Mouse (Mus musculus): ENCODE measurements at regions not wholly inside any gene's neighbourhood (a gene's known extent, or its start where the extent isn't known, plus 50 kb on each side); places are given as distances from the start of the nearest gene placed in this dataset.
A peak's percentile ranks its signal among the peaks of the same experiment; 100 is the strongest.

GRCm38 (mm10) chr17:73027122-73027521 is 80.7 kb upstream of the Lclat1 start:
- no peaks in the 10 kb centered on the region for H3K9me3 ChIP-seq
- no peak overlapping the region for H3K4me3 ChIP-seq
- H3K27me3 ChIP-seq (ENCODE audit: insufficient read depth, poor library complexity, severe bottlenecking), result no peaks in the 10 kb centered on the region
- DNase-seq (ENCODE audit: low spot score), result peak; percentile 39
- 95% methylated on average over 5 of the region's 5 CpGs for WGBS
- H3K27ac ChIP-seq, result no peak overlapping the region
- no peaks in the 10 kb centered on the region for H3K36me3 ChIP-seq
- peaks cover 35% of the 10 kb centered on the region for H3K4me1 ChIP-seq

- no peaks in the 10 kb centered on the region for H3K27me3 ChIP-seq (ENCODE audit: insufficient read depth, poor library complexity, severe bottlenecking)
- no peak overlapping the region for H3K4me3 ChIP-seq
- peaks cover 37% of the 10 kb centered on the region for H3K4me1 ChIP-seq
- WGBS, result 54% methylated on average over 5 of the region's 5 CpGs
- no peak for DNase-seq (ENCODE audit: low spot score)
- 0 out of 2 replicates have a peak overlapping the region, but pooled peaks have one; percentile 47 for H3K27ac ChIP-seq
- no peaks in the 10 kb centered on the region for H3K9me3 ChIP-seq
- H3K36me3 ChIP-seq, result no peaks in the 10 kb centered on the region
Observed at GRCm38 (mm10) chr17:73031796-73032195, 76.0 kb upstream of the Lclat1 start.

- 70% methylated on average over 3 of the region's 3 CpGs for WGBS
- Histone ChIP-seq H3K27me3 (ENCODE audit: insufficient read depth, poor library complexity, severe bottlenecking) (no peaks in the 10 kb centered on the region), H3K36me3 (no peaks in the 10 kb centered on the region)
Observed at GRCm38 (mm10) chr17:73032326-73032725, 75.5 kb upstream of the Lclat1 start.

GRCm38 (mm10) chr17:73034420-73034819 is 73.4 kb upstream of the Lclat1 start:
- no peak for DNase-seq (ENCODE audit: low spot score)
- Histone ChIP-seq H3K9me3 (no peaks in the 10 kb centered on the region), H3K27ac (peak overlapping the region; percentile 56; the same call in 1 of the 2 replicates), H3K36me3 (no peaks in the 10 kb centered on the region), H3K4me1 (peaks cover 36% of the 10 kb centered on the region), H3K4me3 (no peak overlapping the region), H3K27me3 (ENCODE audit: insufficient read depth, poor library complexity, severe bottlenecking) (no peaks in the 10 kb centered on the region)
- 75% methylated on average over 3 of the region's 3 CpGs for WGBS

More at GRCm38 (mm10) chr17:73032326-73032725, 75.5 kb upstream of the Lclat1 start:
- Histone ChIP-seq H3K4me1 (peaks cover 42% of the 10 kb centered on the region), H3K4me3 (no peak overlapping the region), H3K27ac (no peak overlapping the region; the same call in 1 of the 2 replicates), H3K9me3 (no peaks in the 10 kb centered on the region)
- DNase-seq (ENCODE audit: low spot score), result no peak

- H3K4me1 ChIP-seq, result peaks cover 36% of the 10 kb centered on the region
- H3K36me3 ChIP-seq, result no peaks in the 10 kb centered on the region
- no peaks in the 10 kb centered on the region for H3K27me3 ChIP-seq (ENCODE audit: insufficient read depth, poor library complexity, severe bottlenecking)
- H3K27ac ChIP-seq, result peak overlapping the region; percentile 56; the same call in 1 of the 2 replicates
- H3K4me3 ChIP-seq, result no peak overlapping the region
- no peaks in the 10 kb centered on the region for H3K9me3 ChIP-seq
- WGBS, result 46% methylated on average over 8 of the region's 8 CpGs
- DNase-seq (ENCODE audit: low spot score), result no peak
Observed at GRCm38 (mm10) chr17:73034981-73035481, 72.8 kb upstream of the Lclat1 start.

- 54% methylated on average over 3 of the region's 3 CpGs for WGBS
- peak overlapping the region; percentile 49 for H3K27ac ChIP-seq
Observed at GRCm38 (mm10) chr17:73036845-73037244, 70.9 kb upstream of the Lclat1 start.

GRCm38 (mm10) chr17:73038586-73038985 is 69.2 kb upstream of the Lclat1 start:
- no peaks in the 10 kb centered on the region for H3K27me3 ChIP-seq (ENCODE audit: insufficient read depth, poor library complexity, severe bottlenecking)
- DNase-seq (ENCODE audit: low spot score), result no peak
- H3K27ac ChIP-seq, result no peak overlapping the region
- no peaks in the 10 kb centered on the region for H3K9me3 ChIP-seq
- H3K4me1 ChIP-seq, result peaks cover 28% of the 10 kb centered on the region
- no peaks in the 10 kb centered on the region for H3K36me3 ChIP-seq
- no peak overlapping the region for H3K4me3 ChIP-seq
- 91% methylated on average over 2 of the region's 2 CpGs for WGBS

More at GRCm38 (mm10) chr17:73036845-73037244, 70.9 kb upstream of the Lclat1 start:
- Histone ChIP-seq H3K27me3 (ENCODE audit: insufficient read depth, poor library complexity, severe bottlenecking) (no peaks in the 10 kb centered on the region), H3K4me1 (peaks cover 33% of the 10 kb centered on the region), H3K36me3 (no peaks in the 10 kb centered on the region), H3K9me3 (no peaks in the 10 kb centered on the region), H3K4me3 (no peak overlapping the region)
- DNase-seq (ENCODE audit: low spot score), result no peak

- 68% methylated on average over 5 of the region's 5 CpGs for WGBS
- no peak overlapping the region for H3K4me3 ChIP-seq
Observed at GRCm38 (mm10) chr17:73044918-73045580, 62.7 kb upstream of the Lclat1 start.

GRCm38 (mm10) chr17:73046985-73047384 is 60.8 kb upstream of the Lclat1 start:
- Histone ChIP-seq H3K9me3 (no peaks in the 10 kb centered on the region), H3K4me3 (no peak overlapping the region), H3K36me3 (no peaks in the 10 kb centered on the region), H3K27ac (no peak overlapping the region), H3K4me1 (no peaks in the 10 kb centered on the region), H3K27me3 (ENCODE audit: insufficient read depth, poor library complexity, severe bottlenecking) (no peaks in the 10 kb centered on the region)
- WGBS, result 62% methylated on average over 4 of the region's 4 CpGs
- no peak for DNase-seq (ENCODE audit: low spot score)

More at GRCm38 (mm10) chr17:73044918-73045580, 62.7 kb upstream of the Lclat1 start:
- no peaks in the 10 kb centered on the region for H3K4me1 ChIP-seq
- H3K27ac ChIP-seq, result no peak overlapping the region
- no peak for DNase-seq (ENCODE audit: low spot score)
- no peaks in the 10 kb centered on the region for H3K9me3 ChIP-seq
- H3K36me3 ChIP-seq, result no peaks in the 10 kb centered on the region
- no peaks in the 10 kb centered on the region for H3K27me3 ChIP-seq (ENCODE audit: insufficient read depth, poor library complexity, severe bottlenecking)

- no peak overlapping the region for H3K27ac ChIP-seq
- no peaks in the 10 kb centered on the region for H3K9me3 ChIP-seq
- no peak for DNase-seq (ENCODE audit: low spot score)
- no peaks in the 10 kb centered on the region for H3K4me1 ChIP-seq
- no peaks in the 10 kb centered on the region for H3K27me3 ChIP-seq (ENCODE audit: insufficient read depth, poor library complexity, severe bottlenecking)
- H3K4me3 ChIP-seq, result no peak overlapping the region
- H3K36me3 ChIP-seq, result no peaks in the 10 kb centered on the region
- WGBS, result 81% methylated on average over 2 of the region's 2 CpGs
Observed at GRCm38 (mm10) chr17:73048164-73048563, 59.6 kb upstream of the Lclat1 start.

- Histone ChIP-seq H3K4me3 (no peak overlapping the region), H3K4me1 (peaks cover 4% of the 10 kb centered on the region; the same call in 1 of the 2 replicates), H3K36me3 (no peaks in the 10 kb centered on the region), H3K9me3 (no peaks in the 10 kb centered on the region), H3K27me3 (ENCODE audit: insufficient read depth, poor library complexity, severe bottlenecking) (no peaks in the 10 kb centered on the region), H3K27ac (no peak overlapping the region)
- DNase-seq (ENCODE audit: low spot score), result peak; percentile 6
- 85% methylated on average over 2 of the region's 2 CpGs for WGBS
Observed at GRCm38 (mm10) chr17:73052956-73053355, 54.8 kb upstream of the Lclat1 start.

- no peaks in the 10 kb centered on the region for H3K36me3 ChIP-seq
- DNase-seq (ENCODE audit: low spot score), result peak; percentile 9
- no peaks in the 10 kb centered on the region for H3K27me3 ChIP-seq (ENCODE audit: insufficient read depth, poor library complexity, severe bottlenecking)
- no peak overlapping the region for H3K27ac ChIP-seq
- WGBS, result 54% methylated on average over 3 of the region's 3 CpGs
- no peaks in the 10 kb centered on the region for H3K9me3 ChIP-seq
- H3K4me1 ChIP-seq, result peaks cover 4% of the 10 kb centered on the region; the same call in 1 of the 2 replicates
- H3K4me3 ChIP-seq, result no peak overlapping the region
Observed at GRCm38 (mm10) chr17:73053479-73054215, 54.1 kb upstream of the Lclat1 start.

- no peak overlapping the region for H3K27ac ChIP-seq
- H3K9me3 ChIP-seq, result no peaks in the 10 kb centered on the region
- no peak overlapping the region for H3K4me3 ChIP-seq
- H3K4me1 ChIP-seq, result peaks cover 4% of the 10 kb centered on the region; the same call in 1 of the 2 replicates
- DNase-seq (ENCODE audit: low spot score), result peak; percentile 60
- H3K36me3 ChIP-seq, result no peaks in the 10 kb centered on the region
- H3K27me3 ChIP-seq (ENCODE audit: insufficient read depth, poor library complexity, severe bottlenecking), result no peaks in the 10 kb centered on the region
Observed at GRCm38 (mm10) chr17:73054226-73054625, 53.6 kb upstream of the Lclat1 start.
